Mouse (Mus musculus) cerebellum, adult 2 months (tissue): ENCODE measurements around the gene Mccc2. TPM values are rescaled to one million over a fixed set of nuclear protein-coding genes. Genes with fewer than 3 reads are reported as not detected.

Experiments used
- DNase-seq, 2 experiments: peaks; one replicate each; pipeline ENCODE4 v3.0.0; 2021
- H3K27ac ChIP-seq: fragments of 200-500 bp; 2 replicates; pipeline ENCODE4 v1.5.1; 2012; ENCODE audit warnings: low read length, control low read depth, inconsistent platforms; ENCODE audit not compliant: insufficient read depth
- H3K27me3 ChIP-seq: fragments of 200-500 bp; 2 replicates; pipeline ENCODE4 v1.6.1; 2012; ENCODE audit warnings: inconsistent platforms, mild to moderate bottlenecking, low read length, moderate library complexity; ENCODE audit not compliant: control insufficient read depth, insufficient read depth
- H3K4me1 ChIP-seq: fragments of 200-500 bp; 2 replicates; pipeline ENCODE4 v1.6.1; 2011; ENCODE audit warnings: low read length; ENCODE audit not compliant: control insufficient read depth, insufficient read depth
- H3K4me3 ChIP-seq: fragments of 200-500 bp; replicated peaks from 2 replicates; pipeline ENCODE3; 2011; ENCODE audit warnings: mild to moderate bottlenecking, low read depth, low read length, control low read depth; ENCODE audit not compliant: insufficient read depth
- CTCF ChIP-seq: fragments of 200-500 bp; IDR thresholded peaks from 2 replicates; pipeline ENCODE4 v1.5.1; 2011; ENCODE audit warnings: low read depth, mild to moderate bottlenecking, control low read depth, low read length, moderate library complexity, borderline replicate concordance; ENCODE audit not compliant: insufficient read depth
- POLR2A ChIP-seq: fragments of 200-500 bp; IDR thresholded peaks from 2 replicates; pipeline ENCODE4 v1.6.1; 2011; ENCODE audit warnings: low read length, control low read depth, borderline replicate concordance; ENCODE audit not compliant: insufficient read depth
- WGBS: fragments of 180-500 bp; shearing (Covaris S2); methylation state at CpG from one replicate; pipeline ENCODE4 v1.1.7; 2018; 5-methylcytosine and 5-hydroxymethylcytosine counted together
- polyA plus RNA-seq: library from polyadenylated mRNA; depleted of rRNA; stranded (reverse); fragments of >200 nt; gene quantifications from 2 replicates; pipeline ENCODE4 v1.2.3, GENCODE M21; 2012

Mccc2 gene
- polyA plus RNA-seq, 1 experiment, result 30.2 TPM

DNA sequence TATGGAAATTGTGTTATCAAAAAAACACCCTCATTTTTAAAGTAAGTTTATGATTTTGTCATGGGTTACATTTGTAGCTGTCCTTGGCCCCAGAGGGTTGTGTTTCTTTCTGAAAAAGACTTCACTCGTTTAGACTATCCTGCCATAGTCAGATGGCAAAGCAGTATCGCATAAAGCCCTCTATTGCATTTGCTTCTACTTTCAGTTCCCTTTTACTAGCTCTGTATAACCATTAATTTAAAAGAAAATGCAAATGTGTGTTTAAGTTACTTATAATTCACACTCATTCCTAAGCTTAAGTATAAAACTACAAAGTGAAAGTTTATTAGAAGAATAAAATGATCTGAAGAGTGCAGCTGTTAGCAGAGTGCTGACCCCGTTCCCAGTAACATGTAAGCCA lies 16.4 kb downstream of the Mccc2 start:
- WGBS, result 89% methylated on average over 3 of the region's 3 CpGs
- H3K4me3 ChIP-seq, result no peak overlapping the region

GRCm38 (mm10) chr13:99998099-99998498 lies 17.3 kb downstream of the Mccc2 start:
- H3K27ac ChIP-seq, result no peak overlapping the region
- no peak overlapping the region for H3K4me3 ChIP-seq
- no peaks in the 10 kb centered on the region for H3K27me3 ChIP-seq
- no peak for TF ChIP-seq POLR2A
- TF ChIP-seq CTCF, result 0 out of 2 replicates have a peak, but pooled peaks have one; percentile 8
- no peaks in the 10 kb centered on the region for H3K4me1 ChIP-seq
- no peak for DNase-seq
- 85% methylated on average over 3 of the region's 3 CpGs for WGBS

More for the DNA sequence above, 16.4 kb downstream of the Mccc2 start:
- H3K27ac ChIP-seq, result no peak overlapping the region
- TF ChIP-seq POLR2A, result no peak
- no peak for TF ChIP-seq CTCF
- H3K4me1 ChIP-seq, result no peaks in the 10 kb centered on the region
- no peaks in the 10 kb centered on the region for H3K27me3 ChIP-seq
- DNase-seq, result no peak

DNA sequence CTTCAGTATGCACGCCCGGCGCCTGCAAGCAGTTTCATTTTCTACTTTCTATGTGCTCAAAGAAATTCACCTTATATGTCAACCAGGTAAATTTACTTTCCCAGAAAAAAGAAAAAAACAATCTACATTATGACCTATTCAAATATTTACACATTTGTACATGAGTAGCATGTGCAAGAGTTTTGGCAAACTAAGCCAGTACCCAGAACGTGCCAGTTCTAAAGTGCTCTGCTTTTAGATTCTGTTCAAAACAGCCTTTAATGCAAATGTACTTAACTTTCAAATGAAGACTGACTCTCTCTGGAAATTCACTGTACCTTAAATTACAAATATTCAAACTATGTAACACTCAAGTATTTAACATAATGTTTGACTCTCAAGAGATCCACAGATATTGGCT lies 25.8 kb downstream of the Mccc2 start:
- TF ChIP-seq CTCF (no peak), POLR2A (no peak)
- WGBS, result 94% methylated on average over 4 of the region's 4 CpGs

DNA sequence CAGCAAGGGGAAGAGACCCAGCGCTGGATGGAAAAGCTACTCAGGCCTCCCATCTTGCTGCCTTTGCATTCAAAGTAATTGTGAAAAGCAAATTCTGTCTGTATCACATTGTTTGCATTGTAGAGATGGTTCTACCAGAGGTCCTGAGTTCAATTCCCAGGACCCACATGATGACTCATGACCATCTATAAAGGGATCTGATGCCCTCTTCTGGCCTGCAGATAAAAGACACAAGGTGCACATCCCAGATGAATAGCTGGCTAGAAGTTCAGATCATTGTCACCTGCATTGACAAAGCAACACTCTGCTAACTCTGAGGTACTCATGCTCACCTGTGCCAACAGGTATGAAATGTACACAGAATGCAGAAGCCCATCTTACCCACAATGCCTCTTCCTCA lies 32.1 kb downstream of the Mccc2 start:
- Histone ChIP-seq H3K27ac (no peak overlapping the region), H3K4me3 (no peak overlapping the region), H3K27me3 (no peaks in the 10 kb centered on the region), H3K4me1 (no peaks in the 10 kb centered on the region)
- WGBS, result 96% methylated on average over 1 of the region's 1 CpGs
- TF ChIP-seq POLR2A (no peak), CTCF (no peak)
- DNase-seq, result no peak

More for the DNA sequence above, 25.8 kb downstream of the Mccc2 start:
- H3K27me3 ChIP-seq, result no peaks in the 10 kb centered on the region
- H3K4me1 ChIP-seq, result no peaks in the 10 kb centered on the region
- DNase-seq, result no peak
- no peak overlapping the region for H3K27ac ChIP-seq
- H3K4me3 ChIP-seq, result no peak overlapping the region

DNA sequence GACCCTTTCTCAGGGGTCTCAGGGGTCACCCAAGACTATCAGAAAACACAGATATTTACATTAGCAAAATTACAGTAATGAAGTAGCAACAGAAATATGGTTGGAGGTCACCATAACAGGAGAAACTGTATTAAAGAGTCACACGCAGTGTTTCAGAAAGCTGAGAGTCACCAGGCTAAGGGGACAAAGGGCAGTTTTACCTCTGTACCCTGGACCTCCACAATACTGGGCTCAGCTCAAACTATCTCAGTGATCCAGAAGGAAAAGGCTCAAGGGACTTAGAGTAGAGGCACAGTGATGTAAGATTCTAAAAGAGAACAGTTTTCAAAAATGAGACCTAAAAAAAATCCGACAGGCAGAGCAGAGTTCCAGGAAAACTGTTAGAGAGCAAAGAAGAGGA lies 36.0 kb downstream of the Mccc2 start:
- H3K4me3 ChIP-seq, result no peak overlapping the region
- H3K27ac ChIP-seq, result no peak overlapping the region
- H3K4me1 ChIP-seq, result no peaks in the 10 kb centered on the region
- DNase-seq, result no peak
- WGBS, result 70% methylated on average over 2 of the region's 2 CpGs
- TF ChIP-seq CTCF, result no peak
- no peak for TF ChIP-seq POLR2A
- H3K27me3 ChIP-seq, result no peaks in the 10 kb centered on the region

- no peak for TF ChIP-seq CTCF
- no peak for TF ChIP-seq POLR2A
- Histone ChIP-seq H3K27ac (no peak overlapping the region), H3K4me1 (no peaks in the 10 kb centered on the region), H3K27me3 (no peaks in the 10 kb centered on the region), H3K4me3 (no peak overlapping the region)
- WGBS, result 98% methylated on average over 5 of the region's 5 CpGs
- no peak for DNase-seq
Measured at GRCm38 (mm10) chr13:99970089-99970488, 45.4 kb downstream of the Mccc2 start.

- WGBS, result 82% methylated on average over 11 of the region's 11 CpGs
- H3K27ac ChIP-seq, result no peak overlapping the region
Measured at GRCm38 (mm10) chr13:99967013-99967678, 48.3 kb downstream of the Mccc2 start.

GRCm38 (mm10) chr13:99963814-99964213 lies 51.6 kb downstream of the Mccc2 start:
- 52% methylated on average over 6 of the region's 6 CpGs for WGBS
- H3K4me3 ChIP-seq, result no peak overlapping the region
- no peak for DNase-seq
- TF ChIP-seq CTCF (no peak), POLR2A (no peak)
- no peak overlapping the region for H3K27ac ChIP-seq
- H3K27me3 ChIP-seq, result no peaks in the 10 kb centered on the region
- no peaks in the 10 kb centered on the region for H3K4me1 ChIP-seq

More at GRCm38 (mm10) chr13:99967013-99967678, 48.3 kb downstream of the Mccc2 start:
- H3K4me3 ChIP-seq, result no peak overlapping the region
- H3K4me1 ChIP-seq, result no peaks in the 10 kb centered on the region
- no peak for DNase-seq
- no peaks in the 10 kb centered on the region for H3K27me3 ChIP-seq
- no peak for TF ChIP-seq CTCF
- TF ChIP-seq POLR2A, result no peak
